8 mouse cellular contexts compared by ENCODE assay signal in the genomic region with DNA sequence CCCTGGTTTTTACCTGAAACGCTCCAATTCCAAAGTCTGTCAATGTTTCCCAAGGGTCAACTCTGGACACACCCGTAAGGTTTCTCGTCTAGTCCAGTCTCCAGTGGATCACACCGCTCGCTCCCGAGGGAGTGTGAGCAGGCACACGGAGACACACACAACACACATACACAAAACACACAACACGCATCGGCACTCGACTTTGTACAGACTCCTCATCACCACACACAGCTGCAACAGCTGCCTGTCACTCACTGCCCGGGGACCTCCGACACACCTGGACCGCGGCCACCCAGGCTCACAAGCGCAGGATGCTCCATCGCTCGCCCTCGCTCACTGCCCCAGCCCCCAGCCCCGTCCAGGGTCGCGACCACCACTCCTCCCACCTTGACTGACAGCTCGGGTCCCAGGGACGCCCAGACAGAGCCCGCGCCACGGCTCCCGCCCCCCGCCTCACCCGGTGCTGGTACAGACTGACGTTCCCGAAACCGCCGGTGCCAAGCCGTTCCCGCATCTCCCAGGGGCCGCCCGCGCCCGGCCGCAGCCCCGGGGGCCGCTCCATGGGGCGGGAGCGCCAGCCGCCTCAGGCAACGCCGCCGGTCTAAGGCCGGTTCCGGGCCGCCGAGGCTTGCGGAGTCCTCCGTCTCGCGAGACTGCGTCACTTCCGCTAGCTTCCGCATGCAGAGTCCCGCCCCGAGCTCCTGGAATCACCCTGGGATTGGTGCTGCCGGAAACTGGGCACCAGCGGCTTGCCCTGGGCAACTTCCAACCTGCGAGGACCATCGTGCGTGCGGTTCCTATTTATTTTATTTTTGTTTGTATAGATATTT. TPM values are rescaled to one million over a fixed set of nuclear protein-coding genes. Genes with fewer than 3 reads are reported as not detected.
DNase-seq lines count a peak whose midpoint lies in the region; ATAC-seq and TF ChIP-seq lines count a peak whose summit lies in the region.

A gene (minus strand): TSS at position 650 of the 830 bp plus-strand sequence.

- 2% methylated on average over 64 of the region's 67 CpGs for WGBS in hindbrain, postnatal 0 days

- H3K9ac ChIP-seq in hindbrain, postnatal 0 days (replicated peaks; ENCODE audit: low read length), result peak within 1 kb of the TSS; percentile 96

- H3K9me3 ChIP-seq in hindbrain, postnatal 0 days (ENCODE audit: low read length), result no peaks in the 10 kb centered on the region

- H3K27ac ChIP-seq in gastrocnemius, adult 2 months, result peak within 1 kb of the TSS; percentile 93
- H3K27ac ChIP-seq in hindbrain, postnatal 0 days, result peak within 1 kb of the TSS; percentile 79
- H3K27ac ChIP-seq in left cerebral cortex, adult 2 months, result peak within 1 kb of the TSS; percentile 82

- peaks cover 14% of the 10 kb centered on the region; the same call in 1 of the 2 replicates for H3K36me3 ChIP-seq in hindbrain, postnatal 0 days (ENCODE audit: insufficient read depth, low read length)

- ATAC-seq in common myeloid progenitor, adult 5-6 weeks (replicated peaks; ENCODE audit: low read depth, poor library complexity, severe bottlenecking), result peak; percentile 96
- ATAC-seq in hindbrain, postnatal 0 days, result peak; percentile 99
- ATAC-seq in megakaryocyte, adult 5-6 weeks (ENCODE audit: poor library complexity, severe bottlenecking), result peak; percentile 99

- DNase-seq in ZHBTc4 (ENCODE audit: low read depth, low spot score), result peak; percentile 96
- peak; percentile 99 for DNase-seq in gastrocnemius, adult 2 months
- DNase-seq in hindbrain, postnatal 0 days (ENCODE audit: low spot score), result peak; percentile 99
- peak; percentile 94 to 95 for DNase-seq in left cerebral cortex, adult 2 months (ENCODE audit: extremely low spot score in 1 of 2, low spot score in 2 of 2)
- peak; percentile 94 to 97 for DNase-seq in right cerebral cortex, adult 2 months (ENCODE audit: low spot score in 2 of 2)
- peak; percentile 98 for DNase-seq in urinary bladder, postnatal 14 days (ENCODE audit: low spot score)

- peak within 1 kb of the TSS; percentile 86 for H3K4me2 ChIP-seq in hindbrain, postnatal 0 days (ENCODE audit: low read depth, low read length)

- TF ChIP-seq CTCF in gastrocnemius, adult 2 months (IDR thresholded peaks at IDR 0.05), result no peak
- no peak for TF ChIP-seq CTCF in hindbrain, postnatal 0 days (IDR thresholded peaks at IDR 0.05; ENCODE audit: low read depth)
- no peak for TF ChIP-seq CTCF in left cerebral cortex, adult 2 months (IDR thresholded peaks at IDR 0.05)

- peaks cover 4% of the 10 kb centered on the region for H3K4me1 ChIP-seq in hindbrain, postnatal 0 days (ENCODE audit: insufficient read depth, low read length)

- intact Hi-C loops in gastrocnemius, adult 2 months (cut with DNase I), result loop anchor here (2.0 kb wide), 1 partner anchor 28 kb away; a partner anchor contains a TSS
- intact Hi-C loops in left cerebral cortex, adult 2 months (cut with DNase I), result loop anchor here (10.0 kb wide), 1 partner anchor 352 kb away; a partner anchor contains a TSS

- peak within 1 kb of the TSS; percentile 93 for H3K4me3 ChIP-seq in gastrocnemius, adult 2 months
- peak within 1 kb of the TSS; percentile 87 for H3K4me3 ChIP-seq in hindbrain, postnatal 0 days (ENCODE audit: low read length)
- H3K4me3 ChIP-seq in left cerebral cortex, adult 2 months, result peak within 1 kb of the TSS; percentile 94

- no peaks in the 10 kb centered on the region for H3K27me3 ChIP-seq in hindbrain, postnatal 0 days (ENCODE audit: insufficient read depth, low read length)

RNA-seq across cellular contexts. Expression of the gene that starts here (rescaled TPM):
- total RNA-seq in common myeloid progenitor, adult 5-6 weeks (2017), result 55.9 and 60.6 TPM in 2 replicates
- 10 to 100 TPM; 16.0 to 17.5 TPM for total RNA-seq in gastrocnemius, adult 2 months (2021)
- total RNA-seq in hindbrain, postnatal 0 days (2014; rRNA removed), result 38.3 and 43.3 TPM in 2 replicates
- polyA plus RNA-seq in hindbrain, postnatal 0 days (2015; fragmentation: Nextera tagmentation; extraction: Ambion mirVana), result 32.7 and 33.8 TPM in 2 replicates
- 10 to 100 TPM; 52.7 to 58.6 TPM for total RNA-seq in left cerebral cortex, adult 2 months (2021)
- total RNA-seq in megakaryocyte, adult 5-6 weeks (2015), result 48.1 and 59.7 TPM in 2 replicates
- total RNA-seq in megakaryocyte, adult 5-6 weeks (2017), result 70.6 and 82.9 TPM in 2 replicates

Comparison
In these comparisons a context has a peak if more than half of its experiments do, and no peak if none do; other contexts are left out.
1. Peak in every context shown above with its lines: DNase-seq, ATAC-seq, H3K4me3 ChIP-seq and H3K27ac ChIP-seq.